Mouse (Mus musculus) embryonic fibroblast, embryonic 13.5 days (primary cell): Measurements from ENCODE around the gene Usp43. TPM values are rescaled to one million over a fixed set of nuclear protein-coding genes. Genes with fewer than 3 reads are reported as not detected.

Experiments used
- H3K27ac ChIP-seq: 2 replicates; pipeline ENCODE4 v1.5.1; 2012; ENCODE audit warnings: low read length, control low read depth, inconsistent platforms; ENCODE audit not compliant: insufficient read depth
- H3K4me1 ChIP-seq: 2 replicates; pipeline ENCODE4 v1.6.1; 2011; ENCODE audit warnings: low read length; ENCODE audit not compliant: control insufficient read depth, insufficient read depth
- H3K4me3 ChIP-seq: 2 replicates; pipeline ENCODE4 v1.5.1; 2011; ENCODE audit warnings: mild to moderate bottlenecking, control low read depth, low read length; ENCODE audit not compliant: insufficient read depth
- CTCF ChIP-seq: IDR thresholded peaks from 2 replicates; pipeline ENCODE4 v1.5.1; 2011; ENCODE audit warnings: mild to moderate bottlenecking, control low read depth, low read length, moderate library complexity, borderline replicate concordance; ENCODE audit not compliant: insufficient read depth
- POLR2A ChIP-seq: IDR thresholded peaks from 2 replicates; pipeline ENCODE4 v1.6.1; 2011; ENCODE audit warnings: low read depth, mild to moderate bottlenecking, control low read depth, low read length, moderate library complexity
- polyA plus RNA-seq: library from polyadenylated mRNA; stranded (reverse); fragments of >200 nt; gene quantifications from 2 replicates; pipeline ENCODE4 v1.2.4, GENCODE M21; 2011; ENCODE audit warnings: low read depth; ENCODE audit not compliant: missing spikeins, insufficient read length

The Usp43 gene
- polyA plus RNA-seq, 1 experiment: not detected

DNA sequence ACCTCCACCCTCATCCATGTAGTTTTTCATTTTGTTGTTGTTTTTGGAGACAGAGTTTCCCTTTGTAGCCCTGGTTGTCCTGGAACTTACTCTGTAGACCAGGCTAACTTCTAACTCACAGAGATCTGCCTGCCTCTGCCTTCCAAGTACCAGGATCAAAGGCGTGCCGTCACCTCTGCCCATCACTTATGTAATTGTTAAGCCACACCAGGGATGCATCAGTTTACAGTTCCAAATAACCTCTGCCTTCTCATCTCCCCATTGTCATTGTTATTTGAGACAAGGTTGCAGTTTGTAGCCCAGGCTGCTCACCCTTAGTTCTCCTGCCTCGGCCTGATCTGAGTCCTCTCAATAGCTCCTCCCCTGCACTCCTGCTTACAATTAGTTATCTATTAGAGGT is 10.2 kb upstream of the Usp43 start:
- H3K4me1 ChIP-seq: no peaks in the 10 kb centered on the region
- TF ChIP-seq CTCF (no peak), POLR2A (no peak)
- H3K4me3 ChIP-seq: no peak overlapping the region
- no peak overlapping the region for H3K27ac ChIP-seq

DNA sequence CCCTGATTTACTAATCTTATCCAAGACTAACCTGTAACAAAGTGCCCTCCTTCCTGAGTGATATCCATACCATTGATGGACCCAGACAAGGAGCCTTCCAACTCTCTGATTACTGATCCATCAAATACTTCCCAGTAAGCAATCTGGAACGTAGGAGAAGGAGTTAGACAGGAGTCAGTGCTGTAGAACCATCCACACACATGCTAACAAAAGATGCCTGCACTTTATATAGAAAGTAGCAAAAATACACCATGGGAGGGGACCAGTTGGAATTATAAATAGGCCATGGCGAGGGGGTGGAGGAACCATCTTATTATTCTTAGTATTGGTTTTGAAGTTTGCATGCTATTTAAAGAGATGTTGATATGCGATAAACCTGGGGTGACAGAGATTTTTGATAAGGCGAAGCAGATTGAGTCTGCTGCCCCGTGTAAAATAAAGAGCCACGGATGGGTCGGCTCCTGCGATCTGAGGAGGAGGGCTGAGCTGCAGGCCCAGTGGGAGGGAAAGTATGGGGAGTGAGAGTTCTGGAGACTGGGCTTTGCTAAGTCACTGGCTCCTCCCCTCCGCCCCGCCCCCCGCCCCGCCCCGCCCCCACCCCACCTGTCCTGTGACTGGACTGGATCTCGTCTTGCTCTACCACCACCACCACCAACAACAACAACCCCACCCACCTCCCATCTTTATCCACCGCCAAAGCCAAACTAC is 4.5 kb upstream of the Usp43 start:
- TF ChIP-seq CTCF (no peak), POLR2A (no peak)

DNA sequence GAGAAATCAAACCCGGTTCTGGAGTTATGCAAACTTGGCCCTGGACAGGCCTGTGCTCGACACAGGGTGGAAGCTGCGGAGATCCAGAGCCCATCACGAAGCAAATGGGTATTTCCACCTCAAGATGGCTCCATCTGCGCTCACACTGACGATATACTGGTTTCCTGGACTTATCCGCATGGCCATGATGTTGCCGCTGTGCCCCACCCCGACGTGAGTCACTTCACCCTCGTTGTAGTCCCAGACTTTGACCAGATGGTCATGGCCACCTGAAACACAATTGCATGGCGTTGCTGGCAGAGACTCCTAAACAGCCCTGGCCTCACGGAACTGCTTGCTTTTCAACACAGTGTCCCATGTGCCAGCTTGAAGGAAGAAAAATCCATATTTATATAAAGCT is 3.0 kb upstream of the Usp43 start:
- peaks cover 1% of the 10 kb centered on the region for H3K4me1 ChIP-seq
- TF ChIP-seq POLR2A (no peak), CTCF (no peak)
- H3K4me3 ChIP-seq: no peak overlapping the region

More for the DNA sequence above, 4.5 kb upstream of the Usp43 start:
- Histone ChIP-seq H3K4me1 (no peaks in the 10 kb centered on the region), H3K27ac (no peak overlapping the region), H3K4me3 (no peak overlapping the region)

DNA sequence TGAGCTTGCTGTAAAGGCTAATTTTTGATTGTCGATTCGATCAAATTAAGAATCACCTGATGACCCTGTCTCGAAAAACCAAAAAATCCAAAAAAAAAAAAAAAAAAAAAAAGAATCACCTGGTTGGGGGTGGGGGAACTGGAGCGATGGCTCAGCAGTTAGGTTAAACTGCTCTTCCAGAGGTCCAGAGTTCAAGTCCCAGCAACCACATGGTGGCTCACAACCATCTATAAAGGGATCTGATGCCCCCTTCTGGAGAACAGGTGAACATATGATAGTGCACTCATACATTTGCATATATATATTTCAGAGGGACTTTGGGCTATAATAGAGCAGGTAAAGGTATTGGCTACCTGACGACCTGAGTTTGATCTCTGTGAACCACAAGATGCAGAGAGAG is 1.8 kb upstream of the Usp43 start:
- Histone ChIP-seq H3K27ac (no peak overlapping the region), H3K4me1 (peaks cover 2% of the 10 kb centered on the region), H3K4me3 (no peak overlapping the region)
- no peak for TF ChIP-seq POLR2A
- TF ChIP-seq CTCF: no peak

More for the DNA sequence above, 3.0 kb upstream of the Usp43 start:
- no peak overlapping the region for H3K27ac ChIP-seq

DNA sequence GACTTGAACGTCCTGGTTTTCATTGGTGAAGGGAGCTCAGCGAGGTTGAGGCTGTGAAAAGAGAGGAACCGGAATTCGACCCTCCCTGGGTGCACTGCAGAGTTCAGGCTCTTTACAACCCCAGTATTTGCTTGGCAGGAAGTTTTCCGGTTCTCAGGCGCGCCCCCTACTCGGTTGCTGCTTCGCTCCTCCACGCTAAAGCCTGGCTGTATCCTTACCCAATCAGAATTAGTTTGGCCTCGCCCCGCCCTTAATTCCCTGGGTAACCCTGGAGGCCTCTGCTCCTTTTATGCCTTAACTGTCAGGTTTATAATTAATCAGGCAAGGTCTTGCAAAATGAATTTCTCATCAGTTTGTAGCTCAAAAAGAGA is 787 bp upstream of the Usp43 start:
- Histone ChIP-seq H3K4me3 (peak overlapping the region; percentile 57), H3K27ac (no peak overlapping the region), H3K4me1 (peaks cover 2% of the 10 kb centered on the region)
- peak; percentile 9; the same call in 1 of the 2 replicates for TF ChIP-seq CTCF
- no peak for TF ChIP-seq POLR2A

DNA sequence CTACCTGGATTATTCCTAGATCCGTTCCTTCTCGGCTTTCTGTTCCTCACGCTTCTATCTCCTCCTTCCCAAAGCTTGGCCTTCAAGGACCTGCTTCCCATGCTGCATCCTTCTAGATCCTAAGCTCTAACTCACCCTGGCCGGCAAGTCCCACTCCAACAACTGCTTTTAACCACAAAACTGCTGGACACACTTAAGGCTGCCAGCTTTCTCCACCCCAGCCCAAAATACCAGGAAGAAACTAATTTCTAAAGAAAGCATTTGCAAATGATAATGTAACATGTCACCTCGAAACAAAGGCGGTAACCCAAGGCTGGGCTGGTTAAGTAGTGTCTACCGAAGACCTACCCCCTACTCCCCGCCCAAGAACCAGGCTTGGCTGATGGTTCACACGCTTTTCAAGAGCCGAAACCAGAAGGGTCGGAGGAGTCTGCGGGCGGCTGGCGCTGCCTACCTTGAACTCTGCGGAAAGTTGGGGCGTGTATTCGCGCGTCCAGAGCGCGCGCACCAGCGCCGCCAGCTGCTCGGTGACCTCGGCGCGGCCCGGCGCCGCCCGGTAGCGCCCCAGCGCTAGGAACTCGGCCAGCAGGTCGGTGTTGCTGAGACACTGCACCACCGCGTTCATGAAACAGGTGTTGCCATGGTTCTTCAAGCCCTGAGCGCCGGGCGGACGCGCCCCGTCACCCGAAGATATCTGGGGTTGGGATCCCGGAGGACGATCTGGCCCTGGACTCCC is 694 bp downstream of the Usp43 start:
- TF ChIP-seq POLR2A (no peak), CTCF (no peak)
- H3K4me3 ChIP-seq: peak overlapping the region; percentile 57
- H3K27ac ChIP-seq: no peak overlapping the region
- peaks cover 2% of the 10 kb centered on the region for H3K4me1 ChIP-seq

DNA sequence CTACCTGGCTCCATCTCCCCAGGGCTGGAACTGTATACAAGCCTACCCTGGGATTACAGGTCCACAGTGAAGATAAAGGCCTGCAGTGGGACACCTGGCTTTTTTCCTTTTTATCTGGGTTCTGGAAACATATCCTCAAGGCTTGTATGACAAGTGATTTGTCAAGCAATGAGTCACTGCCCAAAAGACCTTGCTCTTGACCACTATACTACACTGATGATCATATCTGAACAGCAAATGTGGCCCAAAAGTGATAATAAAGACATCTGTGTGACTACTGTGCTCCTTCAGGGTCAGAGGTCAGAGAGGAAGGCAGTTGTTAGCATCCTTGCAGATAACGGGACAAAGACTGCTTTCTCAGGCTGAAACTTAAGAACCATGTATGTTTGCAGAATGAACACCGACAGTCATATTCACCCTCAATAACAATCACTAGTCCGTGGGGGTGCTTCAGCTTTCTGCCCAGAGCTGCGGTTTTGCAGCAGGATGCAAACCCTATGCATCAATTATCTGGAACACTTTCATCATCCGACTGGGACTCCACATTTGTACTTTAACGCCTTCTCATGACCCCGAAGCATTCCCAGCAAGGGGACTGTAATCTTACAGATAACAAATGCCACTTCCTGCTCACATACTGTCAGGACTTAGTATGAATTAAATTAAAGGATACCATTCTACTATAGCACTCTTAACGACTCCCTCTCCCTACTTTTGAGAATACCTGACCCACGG is 1.6 kb downstream of the Usp43 start:
- Histone ChIP-seq H3K27ac (no peak overlapping the region), H3K4me3 (no peak overlapping the region), H3K4me1 (peaks cover 2% of the 10 kb centered on the region)
- no peak for TF ChIP-seq CTCF
- no peak for TF ChIP-seq POLR2A

DNA sequence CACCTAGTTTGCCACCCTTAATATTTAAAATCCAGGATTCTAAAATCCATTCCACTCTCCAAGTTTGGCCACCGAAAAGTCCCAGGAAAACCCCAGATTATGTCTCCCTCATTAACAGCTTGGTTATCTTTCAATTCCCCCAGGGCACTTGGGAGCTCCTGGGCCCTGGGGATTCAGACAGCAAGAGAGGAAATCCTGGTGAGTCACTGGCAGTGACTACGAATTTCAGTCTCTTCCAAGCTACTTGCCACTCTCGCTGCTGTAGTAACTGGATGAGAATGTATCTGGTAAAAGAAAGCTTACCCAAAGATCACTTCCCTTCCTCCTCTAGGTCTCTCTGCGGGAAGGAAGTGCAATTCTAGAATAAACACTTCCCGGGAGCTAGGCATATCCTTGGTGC is 2.4 kb downstream of the Usp43 start:
- Histone ChIP-seq H3K4me3 (no peak overlapping the region), H3K4me1 (peaks cover 2% of the 10 kb centered on the region), H3K27ac (no peak overlapping the region)
- no peak for TF ChIP-seq POLR2A
- no peak for TF ChIP-seq CTCF

DNA sequence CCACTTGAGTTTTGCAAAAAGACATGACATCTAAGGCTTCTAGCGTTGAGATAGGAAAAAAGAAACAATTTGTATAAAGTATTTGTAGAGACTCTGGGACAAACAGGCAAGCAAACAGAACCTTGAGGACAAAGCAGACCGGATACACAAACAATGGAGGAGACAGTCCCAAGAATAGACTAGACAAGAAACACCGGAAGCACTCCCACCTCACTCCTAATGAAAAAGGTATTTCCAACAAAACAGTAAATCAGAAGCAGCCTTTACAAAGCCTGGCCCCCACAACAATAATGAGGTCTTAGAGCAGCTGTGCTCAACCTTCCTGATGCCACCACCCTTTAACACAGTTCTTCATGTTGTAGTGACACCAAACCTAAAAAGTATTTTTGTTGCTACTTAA is 4.8 kb downstream of the Usp43 start:
- no peak overlapping the region for H3K4me3 ChIP-seq
- H3K4me1 ChIP-seq: peaks cover 2% of the 10 kb centered on the region
- TF ChIP-seq POLR2A: no peak
- H3K27ac ChIP-seq: no peak overlapping the region

DNA sequence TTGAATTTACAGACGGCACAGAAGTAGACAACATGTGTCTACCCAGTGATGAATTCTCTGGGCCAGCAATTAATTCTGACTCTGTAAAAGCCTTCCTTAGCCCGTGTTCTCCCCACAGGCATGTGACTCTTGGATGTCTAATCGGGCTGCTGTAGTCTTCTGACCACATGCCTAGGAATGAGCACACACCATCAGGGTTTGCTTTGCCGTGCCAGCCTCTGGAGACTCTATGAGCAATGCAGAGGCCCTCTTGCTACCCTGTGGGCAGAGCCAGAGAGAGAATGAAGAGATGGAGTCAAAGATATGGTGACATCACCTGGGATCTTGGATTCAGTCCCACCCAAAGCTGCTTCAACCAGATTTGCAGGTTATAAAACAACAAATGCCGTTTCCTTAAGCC is 10.9 kb downstream of the Usp43 start:
- Histone ChIP-seq H3K4me1 (no peaks in the 10 kb centered on the region), H3K4me3 (no peak overlapping the region), H3K27ac (no peak overlapping the region)
- no peak for TF ChIP-seq CTCF
- TF ChIP-seq POLR2A: no peak
